Mouse (Mus musculus) forebrain, embryonic 13.5 days (tissue): ENCODE measurements around the gene Mup7. TPM values are rescaled to one million over a fixed set of nuclear protein-coding genes. Genes with fewer than 3 reads are reported as not detected.
"Not testable (repeated sequence)": the region's sequence is repeated elsewhere in the genome, so short reads cannot be mapped to it uniquely, and the experiment has no call there.

Experiments
- ATAC-seq: fragments of 200-750 bp; cut with Nextera tagmentation; 2 replicates; pipeline ENCODE4 v1.8.0; 2017
- H3K27ac ChIP-seq: fragments of 300-500 bp; sonication (generic); 2 replicates; pipeline ENCODE4 v1.5.1; 2015; ENCODE audit warnings: inconsistent platforms, mild to moderate bottlenecking, moderate library complexity
- H3K27me3 ChIP-seq: fragments of 300-500 bp; sonication (generic); 2 replicates; pipeline ENCODE4 v1.6.1; 2015; ENCODE audit warnings: mild to moderate bottlenecking, inconsistent platforms
- H3K36me3 ChIP-seq: fragments of 300-500 bp; sonication (generic); 2 replicates; pipeline ENCODE4 v1.6.1; 2015; ENCODE audit warnings: mild to moderate bottlenecking, inconsistent platforms; ENCODE audit not compliant: poor library complexity, severe bottlenecking
- H3K4me1 ChIP-seq: fragments of 300-500 bp; sonication (generic); 2 replicates; pipeline ENCODE4 v1.6.1; 2015; ENCODE audit warnings: inconsistent platforms
- H3K4me2 ChIP-seq: fragments of 300-500 bp; sonication (generic); 2 replicates; pipeline ENCODE4 v1.6.1; 2015; ENCODE audit warnings: inconsistent platforms, mild to moderate bottlenecking, moderate library complexity
- H3K4me3 ChIP-seq: fragments of 300-500 bp; sonication (generic); 2 replicates; pipeline ENCODE4 v1.5.1; 2015; ENCODE audit warnings: mild to moderate bottlenecking, inconsistent platforms
- H3K9ac ChIP-seq: fragments of 300-500 bp; sonication (generic); 2 replicates; pipeline ENCODE4 v1.6.1; 2015; ENCODE audit warnings: mild to moderate bottlenecking, inconsistent platforms
- H3K9me3 ChIP-seq: fragments of 300-500 bp; sonication (generic); replicated peaks from 2 replicates; pipeline ENCODE4 v1.6.1; 2016; ENCODE audit warnings: inconsistent platforms
- WGBS: fragments of 180-500 bp; shearing (Covaris S2); methylation state at CpG from one replicate; pipeline ENCODE4 v1.1.7; 2015; 5-methylcytosine and 5-hydroxymethylcytosine counted together
- polyA plus RNA-seq: library from polyadenylated mRNA; unstranded; fragments of >200 nt; fragmentation: Nextera tagmentation; extraction: Ambion mirVana; gene quantifications from 2 replicates; pipeline ENCODE4 v1.2.1, GENCODE M21; 2015

Gene Mup7
- not detected in 2 replicates for polyA plus RNA-seq

- H3K9me3 ChIP-seq, H3K27ac ChIP-seq, H3K36me3 ChIP-seq, H3K4me3 ChIP-seq, H3K4me1 ChIP-seq, H3K4me2 ChIP-seq, H3K9ac ChIP-seq, H3K27me3 ChIP-seq, ATAC-seq: not testable (repeated sequence)
- WGBS: 71% methylated on average over 2 of the region's 2 CpGs
Observed at GRCm38 (mm10) chr4:60070375-60070774, at the start of gene Mup7. Gene Mup7 (minus strand): TSS chr4:60070475.

GRCm38 (mm10) chr4:60079865-60080264 is 9.6 kb upstream of the Mup7 start:
- WGBS: 82% methylated on average over 3 of the region's 3 CpGs
- H3K4me1 ChIP-seq, H3K4me3 ChIP-seq, H3K27me3 ChIP-seq, ATAC-seq, H3K27ac ChIP-seq, H3K9ac ChIP-seq, H3K4me2 ChIP-seq, H3K36me3 ChIP-seq, H3K9me3 ChIP-seq: not testable (repeated sequence)

- WGBS: 73% methylated on average over 13 of the region's 13 CpGs
- H3K27me3 ChIP-seq, H3K9ac ChIP-seq, H3K4me1 ChIP-seq, H3K9me3 ChIP-seq, H3K4me2 ChIP-seq, H3K36me3 ChIP-seq, H3K27ac ChIP-seq, ATAC-seq, H3K4me3 ChIP-seq: not testable (repeated sequence)
Observed at GRCm38 (mm10) chr4:60029334-60030111, 40.8 kb downstream of the Mup7 start.

- H3K27ac ChIP-seq, H3K27me3 ChIP-seq, H3K9me3 ChIP-seq, H3K36me3 ChIP-seq, H3K4me2 ChIP-seq, H3K4me1 ChIP-seq, H3K4me3 ChIP-seq, H3K9ac ChIP-seq, ATAC-seq: not testable (repeated sequence)
- 93% methylated on average over 7 of the region's 7 CpGs for WGBS
Observed at GRCm38 (mm10) chr4:60020141-60020540, 50.1 kb downstream of the Mup7 start.

Other genes starting within 250 kb of the Mup7 start
- not detected in 2 replicates for gene Slc46a2, start 155.4 kb downstream of the Mup7 start, polyA plus RNA-seq
- gene Mup4, start 109.8 kb downstream of the Mup7 start, polyA plus RNA-seq: not detected in 2 replicates
- not detected in 2 replicates for gene Mup6, start 106.2 kb downstream of the Mup7 start, polyA plus RNA-seq
- gene Mup2, start 83.8 kb upstream of the Mup7 start, polyA plus RNA-seq: not detected in 2 replicates
- gene Mup8, start 152.1 kb upstream of the Mup7 start, polyA plus RNA-seq: not detected in 2 replicates